29 mouse cellular contexts compared by ENCODE assay signal in the genomic region with DNA sequence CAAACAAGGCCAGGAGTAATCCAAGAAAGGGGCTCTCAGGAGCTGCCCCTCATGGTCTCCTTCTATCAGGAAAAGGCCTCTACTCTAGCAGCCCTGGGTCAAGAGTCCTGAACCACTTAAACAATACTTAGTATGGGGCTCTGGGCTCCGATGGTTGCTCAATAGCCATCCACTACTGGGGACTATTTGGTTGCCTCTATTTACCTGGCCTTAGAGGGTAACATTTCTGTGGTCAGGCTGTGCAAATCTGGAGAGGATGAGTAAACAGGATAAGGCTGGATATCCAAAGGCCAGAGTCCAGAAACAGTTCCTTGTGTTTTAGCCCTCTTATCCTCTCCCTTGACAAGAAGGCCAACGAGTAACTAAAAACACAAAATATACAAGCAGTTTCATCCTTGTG. TPM values are rescaled to one million over a fixed set of nuclear protein-coding genes. Genes with fewer than 3 reads are reported as not detected.
DNase-seq lines count a peak whose midpoint lies in the region; ATAC-seq and TF ChIP-seq lines count a peak whose summit lies in the region.
"Had no signal": no experiment of that assay in that cellular context is flagged by ENCODE, and none has a peak within 500 bp of the region (broad histone marks: within the 10 kb centered on the region; RNA-seq: fewer than 3 reads in every experiment).

No protein-coding gene starts in this region.

- TF ChIP-seq EP300 in heart, adult 2 months (IDR thresholded peaks at IDR 0.05; ENCODE audit: insufficient read depth, low read depth, low read length), result no peak

- no peak for DNase-seq in heart, embryonic 10.5 days (ENCODE audit: low spot score)
- no peak for DNase-seq in heart, adult 2 months
- peak; percentile 53 for DNase-seq in lung, postnatal 10 days
- no peak for DNase-seq in layer of hippocampus, postnatal 10 days (ENCODE audit: low spot score in 2 of 2)
- DNase-seq in layer of hippocampus, adult 9-11 months, result no peak
- DNase-seq in B cell, adult 2 months, result no peak
- DNase-seq: adrenal gland, postnatal 14 days; cerebellum, adult 11-12 months; cerebellum, postnatal 10 days; gastrocnemius, postnatal 25 days; kidney, adult 2 months; kidney, postnatal 36 days; layer of hippocampus, postnatal 36 days; left cerebral cortex, postnatal 4 days; retina, postnatal 1 day; right cerebral cortex, postnatal 25 days had no signal

- no peaks in the 10 kb centered on the region for H3K27me3 ChIP-seq in heart, embryonic 10.5 days (ENCODE audit: insufficient read depth, poor library complexity, severe bottlenecking)
- H3K27me3 ChIP-seq in heart, adult 2 months (ENCODE audit: control insufficient read depth, insufficient read depth, low read length), result no peaks in the 10 kb centered on the region
- H3K27me3 ChIP-seq in liver, embryonic 15.5 days, result no peaks in the 10 kb centered on the region
- H3K27me3 ChIP-seq: embryonic facial prominence, embryonic 13.5 days; forebrain, embryonic 15.5 days; heart, embryonic 15.5 days; hindbrain, embryonic 12.5 days; intestine, embryonic 15.5 days; midbrain, embryonic 15.5 days; neural tube, embryonic 15.5 days; Patski; stomach, embryonic 15.5 days had no signal

- TF ChIP-seq CTCF in heart, adult 2 months (IDR thresholded peaks at IDR 0.05), result no peak

- H3K4me2 ChIP-seq in liver, embryonic 15.5 days, result no peak overlapping the region; the same call in 1 of the 2 replicates
- H3K4me2 ChIP-seq: embryonic facial prominence, embryonic 13.5 days; forebrain, embryonic 15.5 days; heart, embryonic 15.5 days; hindbrain, embryonic 12.5 days; intestine, embryonic 15.5 days; midbrain, embryonic 15.5 days; neural tube, embryonic 15.5 days; stomach, embryonic 15.5 days had no signal

- no peak overlapping the region for H3K4me3 ChIP-seq in heart, embryonic 10.5 days
- H3K4me3 ChIP-seq in heart, adult 2 months, result no peak overlapping the region
- H3K4me3 ChIP-seq in liver, embryonic 15.5 days (replicated peaks), result no peak overlapping the region
- H3K4me3 ChIP-seq: embryonic facial prominence, embryonic 13.5 days; forebrain, embryonic 10.5 days; forebrain, embryonic 15.5 days; heart, embryonic 15.5 days; hindbrain, embryonic 12.5 days; intestine, embryonic 15.5 days; layer of hippocampus, adult 2 months; midbrain, embryonic 15.5 days; neural tube, embryonic 15.5 days; stomach, embryonic 15.5 days had no signal

- peaks cover 5% of the 10 kb centered on the region; the same call in 1 of the 2 replicates for H3K79me2 ChIP-seq in heart, adult 2 months (replicated peaks; ENCODE audit: control insufficient read depth, insufficient read depth, low read length)

- no peak overlapping the region for H3K9ac ChIP-seq in heart, adult 2 months (ENCODE audit: low read depth, low read length)
- no peak overlapping the region for H3K9ac ChIP-seq in liver, embryonic 15.5 days
- H3K9ac ChIP-seq: embryonic facial prominence, embryonic 13.5 days; forebrain, embryonic 15.5 days; heart, embryonic 15.5 days; hindbrain, embryonic 12.5 days; intestine, embryonic 15.5 days; midbrain, embryonic 15.5 days; neural tube, embryonic 15.5 days; stomach, embryonic 15.5 days had no signal

- no peaks in the 10 kb centered on the region for H3K36me3 ChIP-seq in heart, embryonic 10.5 days
- H3K36me3 ChIP-seq in heart, adult 2 months (ENCODE audit: control insufficient read depth, insufficient read depth, low read length), result 0 out of 2 replicates have a peak, but pooled peaks cover 2% of the 10 kb centered on the region
- no peaks in the 10 kb centered on the region for H3K36me3 ChIP-seq in liver, embryonic 15.5 days (replicated peaks)
- H3K36me3 ChIP-seq: embryonic facial prominence, embryonic 13.5 days; forebrain, embryonic 10.5 days; forebrain, embryonic 15.5 days; heart, embryonic 15.5 days; hindbrain, embryonic 12.5 days; intestine, embryonic 15.5 days; midbrain, embryonic 15.5 days; neural tube, embryonic 15.5 days; stomach, embryonic 15.5 days had no signal

- no peaks in the 10 kb centered on the region for H3K9me3 ChIP-seq in heart, embryonic 10.5 days
- H3K9me3 ChIP-seq in liver, embryonic 15.5 days (replicated peaks), result no peaks in the 10 kb centered on the region
- H3K9me3 ChIP-seq: embryonic facial prominence, embryonic 13.5 days; forebrain, embryonic 10.5 days; forebrain, embryonic 15.5 days; heart, embryonic 15.5 days; hindbrain, embryonic 12.5 days; intestine, embryonic 15.5 days; midbrain, embryonic 15.5 days; neural tube, embryonic 15.5 days; stomach, embryonic 15.5 days had no signal

- TF ChIP-seq POLR2A in heart, adult 2 months (IDR thresholded peaks at IDR 0.05; ENCODE audit: insufficient read depth, low read depth, low read length), result no peak

- peaks cover 45% of the 10 kb centered on the region for H3K4me1 ChIP-seq in heart, embryonic 10.5 days
- H3K4me1 ChIP-seq in heart, adult 2 months (ENCODE audit: control insufficient read depth, insufficient read depth, low read length), result peaks cover 7% of the 10 kb centered on the region
- H3K4me1 ChIP-seq in liver, embryonic 15.5 days (replicated peaks), result peaks cover 23% of the 10 kb centered on the region

- ATAC-seq in liver, embryonic 15.5 days (ENCODE audit: insufficient read depth), result no peak
- ATAC-seq: forebrain, embryonic 15.5 days; hindbrain, postnatal 0 days; intestine, embryonic 15.5 days; midbrain, embryonic 15.5 days; Patski had no signal

- intact Hi-C loops in heart, adult 2 months (cut with DNase I), result no loop called here

- H3K27ac ChIP-seq in heart, embryonic 10.5 days, result 0 out of 2 replicates have a peak overlapping the region, but pooled peaks have one; percentile 36
- no peak overlapping the region for H3K27ac ChIP-seq in heart, adult 2 months
- H3K27ac ChIP-seq in liver, embryonic 15.5 days (replicated peaks), result peak overlapping the region; percentile 66
- H3K27ac ChIP-seq: embryonic facial prominence, embryonic 13.5 days; forebrain, embryonic 10.5 days; forebrain, embryonic 15.5 days; heart, embryonic 15.5 days; hindbrain, embryonic 12.5 days; hindbrain, postnatal 0 days; intestine, embryonic 15.5 days; layer of hippocampus, adult 2 months; midbrain, embryonic 15.5 days; neural tube, embryonic 15.5 days; stomach, embryonic 15.5 days had no signal

- WGBS in heart, embryonic 10.5 days, result 62% methylated on average over 2 of the region's 2 CpGs
- 86% methylated on average over 2 of the region's 2 CpGs for WGBS in heart, adult 2 months
- WGBS in liver, embryonic 15.5 days (ENCODE audit: insufficient replicate concordance), result 57% methylated on average over 2 of the region's 2 CpGs

RNA-seq across cellular contexts. Expression of a gene that starts 3.0 kb away (rescaled TPM):
- polyA plus RNA-seq in heart, embryonic 10.5 days (2016; fragmentation: Nextera tagmentation; extraction: Ambion mirVana), result 21.1 and 21.2 TPM in 2 replicates
- 10 to 100 TPM; 16.1 to 16.7 TPM for total RNA-seq in heart, adult 2 months (2021)
- polyA plus RNA-seq in heart, adult 2 months (2012; rRNA removed), result 4.9 and 10.2 TPM in 2 replicates
- polyA plus RNA-seq in liver, embryonic 15.5 days (2015; fragmentation: Nextera tagmentation; extraction: Ambion mirVana), result 8.4 and 9.9 TPM in 2 replicates
- 100 to 1,000 TPM; 114 to 116 TPM for total RNA-seq in layer of hippocampus, postnatal 10 days (2021)

RNA-seq across cellular contexts. Expression of a gene that starts 23.8 kb away (rescaled TPM):
- 17.7 and 21.4 TPM in 2 replicates for polyA plus RNA-seq in heart, embryonic 10.5 days (2016; fragmentation: Nextera tagmentation; extraction: Ambion mirVana)
- 10 to 100 TPM; 18.3 to 26.0 TPM for total RNA-seq in heart, adult 2 months (2021)
- polyA plus RNA-seq in heart, adult 2 months (2012; rRNA removed), result 30.4 and 36.6 TPM in 2 replicates
- polyA plus RNA-seq in liver, embryonic 15.5 days (2015; fragmentation: Nextera tagmentation; extraction: Ambion mirVana), result 14.3 and 15.4 TPM in 2 replicates
- 1 to 10 TPM; 9.2 to 9.7 TPM for total RNA-seq in layer of hippocampus, postnatal 10 days (2021)

RNA-seq across cellular contexts. Expression of a gene that starts 43.1 kb away (rescaled TPM):
- 0.31 and 0.94 TPM in 2 replicates for polyA plus RNA-seq in heart, embryonic 10.5 days (2016; fragmentation: Nextera tagmentation; extraction: Ambion mirVana)
- 1 to 10 TPM in 1 of 2 experiments, under 1 TPM in 1; 0.93 to 1.4 TPM for total RNA-seq in heart, adult 2 months (2021)
- 0.76 and 1.6 TPM in 2 replicates for polyA plus RNA-seq in heart, adult 2 months (2012; rRNA removed)
- polyA plus RNA-seq in liver, embryonic 15.5 days (2015; fragmentation: Nextera tagmentation; extraction: Ambion mirVana), result 2.1 TPM in 2 replicates
- total RNA-seq in layer of hippocampus, postnatal 10 days (2021), result 1 to 10 TPM; 3.0 to 6.8 TPM
